Mouse (Mus musculus) liver, postnatal 0 days (tissue): ENCODE data around the gene Prpf39. TPM values are rescaled to one million over a fixed set of nuclear protein-coding genes. Genes with fewer than 3 reads are reported as not detected.

Source experiments
- ATAC-seq: fragments of 200-750 bp; cut with Nextera tagmentation; 2 replicates; pipeline ENCODE4 v1.8.0; 2017; ENCODE audit warnings: mild to moderate bottlenecking, moderate library complexity
- DNase-seq: peaks from one replicate; pipeline ENCODE4 v3.0.0-alpha.2; 2016
- H3K27ac ChIP-seq: fragments of 300-500 bp; sonication (generic); 2 replicates; pipeline ENCODE4 v1.5.1; 2014; ENCODE audit warnings: antibody characterized with exemption, moderate library complexity, mild to moderate bottlenecking, low read depth
- H3K27me3 ChIP-seq: fragments of 300-500 bp; sonication (generic); 2 replicates; pipeline ENCODE4 v1.6.1; 2014; ENCODE audit warnings: low read length, control low read depth, mixed read lengths; ENCODE audit not compliant: insufficient read depth
- H3K36me3 ChIP-seq: fragments of 300-500 bp; sonication (generic); replicated peaks from 2 replicates; pipeline ENCODE4 v1.6.1; 2014; ENCODE audit warnings: mild to moderate bottlenecking, control low read depth, low read length, moderate library complexity, mixed read lengths; ENCODE audit not compliant: insufficient read depth
- H3K4me1 ChIP-seq: fragments of 300-500 bp; sonication (generic); 2 replicates; pipeline ENCODE4 v1.6.1; 2014; ENCODE audit warnings: antibody characterized with exemption, mild to moderate bottlenecking, control low read depth; ENCODE audit not compliant: insufficient read depth
- H3K4me2 ChIP-seq: fragments of 300-500 bp; sonication (generic); 2 replicates; pipeline ENCODE4 v1.6.1; 2014; ENCODE audit warnings: low read depth, mild to moderate bottlenecking, low read length, moderate library complexity, mixed read lengths
- H3K4me3 ChIP-seq: fragments of 300-500 bp; sonication (generic); 2 replicates; pipeline ENCODE4 v1.5.1; 2014; ENCODE audit warnings: low read depth, low read length
- H3K9ac ChIP-seq: fragments of 300-500 bp; sonication (generic); replicated peaks from 2 replicates; pipeline ENCODE4 v1.6.1; 2014; ENCODE audit warnings: mild to moderate bottlenecking, moderate library complexity
- H3K9me3 ChIP-seq: fragments of 300-500 bp; sonication (generic); 2 replicates; pipeline ENCODE4 v1.6.1; 2016; ENCODE audit warnings: mild to moderate bottlenecking, control low read depth, low read length, mixed read lengths
- CTCF ChIP-seq: sonication (generic); IDR thresholded peaks from 2 replicates; pipeline ENCODE4 v1.5.1; 2016; ENCODE audit warnings: antibody characterized with exemption, low read depth
- EP300 ChIP-seq: IDR thresholded peaks from 2 replicates; pipeline ENCODE4 v1.6.1; 2016; ENCODE audit warnings: antibody characterized with exemption, low read depth, mild to moderate bottlenecking
- whole genome bisulfite sequencing: fragments of 180-500 bp; shearing (Covaris S2); extraction: QIAGEN DNeasy Blood & Tissue Kit; methylation state at CpG from one replicate; pipeline ENCODE4 v1.1.7; 2014; ENCODE audit not compliant: insufficient replicate concordance; 5-methylcytosine and 5-hydroxymethylcytosine counted together
- polyA plus RNA-seq: library from polyadenylated mRNA; unstranded; fragments of >200 nt; fragmentation: Nextera tagmentation; extraction: Ambion mirVana; gene quantifications from 2 replicates; pipeline ENCODE4 v1.2.1, GENCODE M21; 2015

Prpf39 gene
- polyA plus RNA-seq, 1 experiment from 2014 or later = 12.4 TPM

GRCm38 (mm10) chr12:65076906-65077305 is 40.8 kb downstream of the Prpf39 start:
- no peak for TF ChIP-seq EP300
- no peak for TF ChIP-seq CTCF
- H3K4me2 ChIP-seq = peak overlapping the region; percentile 89
- H3K27ac ChIP-seq = no peak overlapping the region
- peak overlapping the region; percentile 73; the same call in 1 of the 2 replicates for H3K4me3 ChIP-seq
- H3K36me3 ChIP-seq = no peaks in the 10 kb centered on the region
- no peak for ATAC-seq
- H3K9me3 ChIP-seq = no peaks in the 10 kb centered on the region
- no peaks in the 10 kb centered on the region for H3K27me3 ChIP-seq
- WGBS = 59% methylated on average over 9 of the region's 9 CpGs
- H3K9ac ChIP-seq = peak overlapping the region; percentile 74; the same call in 1 of the 2 replicates
- peaks cover 25% of the 10 kb centered on the region for H3K4me1 ChIP-seq
- DNase-seq = no peak

- no peaks in the 10 kb centered on the region for H3K4me1 ChIP-seq
- no peaks in the 10 kb centered on the region for H3K27me3 ChIP-seq
- peaks cover 21% of the 10 kb centered on the region for H3K36me3 ChIP-seq
- no peak overlapping the region for H3K4me2 ChIP-seq
- ATAC-seq = no peak
- 74% methylated on average over 1 of the region's 1 CpGs for WGBS
- H3K9me3 ChIP-seq = no peaks in the 10 kb centered on the region
- H3K27ac ChIP-seq = no peak overlapping the region
- no peak overlapping the region for H3K4me3 ChIP-seq
- DNase-seq = no peak
- TF ChIP-seq CTCF (no peak), EP300 (no peak)
- no peak overlapping the region for H3K9ac ChIP-seq
Observed at GRCm38 (mm10) chr12:65108746-65109145, 72.6 kb downstream of the Prpf39 start.

- Histone ChIP-seq H3K36me3 (peaks cover 10% of the 10 kb centered on the region), H3K4me1 (no peaks in the 10 kb centered on the region), H3K27ac (no peak overlapping the region), H3K27me3 (no peaks in the 10 kb centered on the region), H3K9me3 (no peaks in the 10 kb centered on the region), H3K4me3 (no peak overlapping the region), H3K9ac (no peak overlapping the region), H3K4me2 (no peak overlapping the region)
- 68% methylated on average over 3 of the region's 3 CpGs for WGBS
- no peak for ATAC-seq
- no peak for DNase-seq
- TF ChIP-seq EP300 (no peak), CTCF (no peak)
Observed at GRCm38 (mm10) chr12:65111503-65111902, 75.4 kb downstream of the Prpf39 start.

- H3K36me3 ChIP-seq = peaks cover 16% of the 10 kb centered on the region; the same call in 1 of the 2 replicates
- WGBS = 91% methylated on average over 1 of the region's 1 CpGs
- TF ChIP-seq CTCF (no peak), EP300 (no peak)
Observed at GRCm38 (mm10) chr12:65112811-65113210, 76.7 kb downstream of the Prpf39 start.

More at GRCm38 (mm10) chr12:65112811-65113210, 76.7 kb downstream of the Prpf39 start:
- Histone ChIP-seq H3K4me1 (no peaks in the 10 kb centered on the region), H3K4me2 (no peak overlapping the region), H3K4me3 (no peak overlapping the region), H3K27me3 (no peaks in the 10 kb centered on the region), H3K9ac (no peak overlapping the region), H3K9me3 (no peaks in the 10 kb centered on the region), H3K27ac (no peak overlapping the region)
- ATAC-seq (no peak), DNase-seq (no peak)

Other genes starting within 250 kb of the Prpf39 start
- 0.69 and 0.99 TPM in 2 replicates for gene Gm527, start 118.4 kb upstream of the Prpf39 start, polyA plus RNA-seq
- 3.4 and 3.6 TPM in 2 replicates for gene Klhl28, start 70.8 kb upstream of the Prpf39 start, polyA plus RNA-seq
- 4.7 and 6.1 TPM in 2 replicates for gene Togaram1, start 70.5 kb upstream of the Prpf39 start, polyA plus RNA-seq
- 92.4 and 94.7 TPM in 2 replicates for gene Fkbp3, start 37.7 kb downstream of the Prpf39 start, polyA plus RNA-seq
- gene Fancm, start 39.3 kb downstream of the Prpf39 start, polyA plus RNA-seq = 2.0 and 2.8 TPM in 2 replicates
- gene Mis18bp1, start 136.3 kb downstream of the Prpf39 start, polyA plus RNA-seq = 18.7 and 22.2 TPM in 2 replicates
- not detected in 2 replicates for gene Wdr20rt, start 189.2 kb downstream of the Prpf39 start, polyA plus RNA-seq